Mouse (Mus musculus): Measurements from ENCODE around the gene Rpl19. TPM values are rescaled to one million over a fixed set of nuclear protein-coding genes. Genes with fewer than 3 reads are reported as not detected.
A peak's percentile ranks its signal among the peaks of the same experiment; 100 is the strongest.

Gene Rpl19
- polyA plus RNA-seq, 1 experiment from 2014 or later: 942 TPM

GRCm38 (mm10) chr11:98018222-98018621 is 8.3 kb upstream of the Rpl19 start:
- 75% methylated on average over 6 of the region's 6 CpGs for WGBS
- H3K36me3 ChIP-seq (ENCODE audit: control insufficient read depth, insufficient read depth, low read length): no peaks in the 10 kb centered on the region
- H3K4me1 ChIP-seq (ENCODE audit: control insufficient read depth, insufficient read depth, low read length): peaks cover 22% of the 10 kb centered on the region; the same call in 1 of the 2 replicates
- H3K27me3 ChIP-seq (ENCODE audit: control insufficient read depth, insufficient read depth, low read length): no peaks in the 10 kb centered on the region
- no peak overlapping the region for H3K4me2 ChIP-seq (ENCODE audit: low read depth, low read length)
- no peak overlapping the region for H3K27ac ChIP-seq (ENCODE audit: low read length)
- no peak for ATAC-seq (ENCODE audit: insufficient read depth, low FRiP score)
- H3K4me3 ChIP-seq (replicated peaks; ENCODE audit: low read length): no peak overlapping the region
- no peak overlapping the region; the same call in 1 of the 2 replicates for H3K9ac ChIP-seq (ENCODE audit: low read length)
- H3K9me3 ChIP-seq (replicated peaks; ENCODE audit: control insufficient read depth, low read length): no peaks in the 10 kb centered on the region

GRCm38 (mm10) chr11:98018858-98019641 is 7.5 kb upstream of the Rpl19 start:
- no peaks in the 10 kb centered on the region for H3K36me3 ChIP-seq (ENCODE audit: control insufficient read depth, insufficient read depth, low read length)
- peaks cover 22% of the 10 kb centered on the region; the same call in 1 of the 2 replicates for H3K4me1 ChIP-seq (ENCODE audit: control insufficient read depth, insufficient read depth, low read length)
- H3K9me3 ChIP-seq (replicated peaks; ENCODE audit: control insufficient read depth, low read length): no peaks in the 10 kb centered on the region
- 40% methylated on average over 10 of the region's 10 CpGs for WGBS
- peak; percentile 27; the same call in 1 of the 2 replicates for ATAC-seq (ENCODE audit: insufficient read depth, low FRiP score)
- H3K27me3 ChIP-seq (ENCODE audit: control insufficient read depth, insufficient read depth, low read length): no peaks in the 10 kb centered on the region
- H3K9ac ChIP-seq (ENCODE audit: low read length): 0 out of 2 replicates have a peak overlapping the region, but pooled peaks have one; percentile 21
- H3K27ac ChIP-seq (ENCODE audit: low read length): no peak overlapping the region
- no peak overlapping the region for H3K4me3 ChIP-seq (replicated peaks; ENCODE audit: low read length)
- H3K4me2 ChIP-seq (ENCODE audit: low read depth, low read length): peak overlapping the region; percentile 6; the same call in 1 of the 2 replicates

GRCm38 (mm10) chr11:98019883-98020610 is 6.5 kb upstream of the Rpl19 start:
- Histone ChIP-seq H3K27ac (ENCODE audit: low read length) (no peak overlapping the region), H3K4me1 (ENCODE audit: control insufficient read depth, insufficient read depth, low read length) (peaks cover 22% of the 10 kb centered on the region; the same call in 1 of the 2 replicates), H3K27me3 (ENCODE audit: control insufficient read depth, insufficient read depth, low read length) (no peaks in the 10 kb centered on the region), H3K4me3 (replicated peaks; ENCODE audit: low read length) (no peak overlapping the region), H3K36me3 (ENCODE audit: control insufficient read depth, insufficient read depth, low read length) (no peaks in the 10 kb centered on the region), H3K9me3 (replicated peaks; ENCODE audit: control insufficient read depth, low read length) (no peaks in the 10 kb centered on the region), H3K9ac (ENCODE audit: low read length) (0 out of 2 replicates have a peak overlapping the region, but pooled peaks have one; percentile 21), H3K4me2 (ENCODE audit: low read depth, low read length) (peak overlapping the region; percentile 6; the same call in 1 of the 2 replicates)
- WGBS: 45% methylated on average over 8 of the region's 8 CpGs
- ATAC-seq (ENCODE audit: insufficient read depth, low FRiP score): no peak

GRCm38 (mm10) chr11:98020710-98021109 is 5.8 kb upstream of the Rpl19 start:
- H3K9ac ChIP-seq (ENCODE audit: low read length): no peak overlapping the region
- H3K36me3 ChIP-seq (ENCODE audit: control insufficient read depth, insufficient read depth, low read length): no peaks in the 10 kb centered on the region
- no peak for ATAC-seq (ENCODE audit: insufficient read depth, low FRiP score)
- 62% methylated on average over 1 of the region's 1 CpGs for WGBS
- peaks cover 23% of the 10 kb centered on the region for H3K4me1 ChIP-seq (ENCODE audit: control insufficient read depth, insufficient read depth, low read length)
- H3K4me2 ChIP-seq (ENCODE audit: low read depth, low read length): 0 out of 2 replicates have a peak overlapping the region, but pooled peaks have one; percentile 5
- H3K9me3 ChIP-seq (replicated peaks; ENCODE audit: control insufficient read depth, low read length): no peaks in the 10 kb centered on the region
- H3K27me3 ChIP-seq (ENCODE audit: control insufficient read depth, insufficient read depth, low read length): no peaks in the 10 kb centered on the region
- H3K27ac ChIP-seq (ENCODE audit: low read length): no peak overlapping the region
- H3K4me3 ChIP-seq (replicated peaks; ENCODE audit: low read length): no peak overlapping the region

- Histone ChIP-seq H3K4me1 (ENCODE audit: control insufficient read depth, insufficient read depth, low read length) (peaks cover 27% of the 10 kb centered on the region), H3K9me3 (replicated peaks; ENCODE audit: control insufficient read depth, low read length) (no peaks in the 10 kb centered on the region), H3K4me2 (ENCODE audit: low read depth, low read length) (peak overlapping the region; percentile 94), H3K27ac (ENCODE audit: low read length) (0 out of 2 replicates have a peak overlapping the region, but pooled peaks have one; percentile 18), H3K9ac (ENCODE audit: low read length) (peak overlapping the region; percentile 84; the same call in 1 of the 2 replicates), H3K4me3 (replicated peaks; ENCODE audit: low read length) (peak overlapping the region; percentile 77), H3K27me3 (ENCODE audit: control insufficient read depth, insufficient read depth, low read length) (no peaks in the 10 kb centered on the region), H3K36me3 (ENCODE audit: control insufficient read depth, insufficient read depth, low read length) (no peaks in the 10 kb centered on the region)
- no peak for ATAC-seq (ENCODE audit: insufficient read depth, low FRiP score)
- 39% methylated on average over 2 of the region's 2 CpGs for WGBS
Observed at GRCm38 (mm10) chr11:98021118-98021517, 5.4 kb upstream of the Rpl19 start.

- Histone ChIP-seq H3K27ac (ENCODE audit: low read length) (peak overlapping the region; percentile 87), H3K9me3 (replicated peaks; ENCODE audit: control insufficient read depth, low read length) (no peaks in the 10 kb centered on the region), H3K27me3 (ENCODE audit: control insufficient read depth, insufficient read depth, low read length) (no peaks in the 10 kb centered on the region), H3K4me1 (ENCODE audit: control insufficient read depth, insufficient read depth, low read length) (peaks cover 27% of the 10 kb centered on the region), H3K4me2 (ENCODE audit: low read depth, low read length) (peak overlapping the region; percentile 94), H3K36me3 (ENCODE audit: control insufficient read depth, insufficient read depth, low read length) (no peaks in the 10 kb centered on the region), H3K9ac (ENCODE audit: low read length) (peak overlapping the region; percentile 84), H3K4me3 (replicated peaks; ENCODE audit: low read length) (peak overlapping the region; percentile 77)
- 5% methylated on average over 34 of the region's 34 CpGs for WGBS
- peak; percentile 14; the same call in 1 of the 2 replicates for ATAC-seq (ENCODE audit: insufficient read depth, low FRiP score)
Observed at GRCm38 (mm10) chr11:98021565-98022252, 4.8 kb upstream of the Rpl19 start.

GRCm38 (mm10) chr11:98022253-98022554 is 4.3 kb upstream of the Rpl19 start:
- Histone ChIP-seq H3K4me1 (ENCODE audit: control insufficient read depth, insufficient read depth, low read length) (peaks cover 27% of the 10 kb centered on the region), H3K27me3 (ENCODE audit: control insufficient read depth, insufficient read depth, low read length) (no peaks in the 10 kb centered on the region), H3K4me2 (ENCODE audit: low read depth, low read length) (peak overlapping the region; percentile 94), H3K36me3 (ENCODE audit: control insufficient read depth, insufficient read depth, low read length) (no peaks in the 10 kb centered on the region), H3K9me3 (replicated peaks; ENCODE audit: control insufficient read depth, low read length) (no peaks in the 10 kb centered on the region), H3K4me3 (replicated peaks; ENCODE audit: low read length) (peak overlapping the region; percentile 77), H3K27ac (ENCODE audit: low read length) (peak overlapping the region; percentile 87), H3K9ac (ENCODE audit: low read length) (peak overlapping the region; percentile 84)
- WGBS: 0% methylated on average over 22 of the region's 23 CpGs
- peak; percentile 38; the same call in 1 of the 2 replicates for ATAC-seq (ENCODE audit: insufficient read depth, low FRiP score)

GRCm38 (mm10) chr11:98022555-98023371 is 3.7 kb upstream of the Rpl19 start, which contains the start of gene Cacnb1:
Cacnb1 (minus strand) TSS chr11:98023034.
- Histone ChIP-seq H3K4me2 (ENCODE audit: low read depth, low read length) (peak within 1 kb of the TSS; percentile 94), H3K9me3 (replicated peaks; ENCODE audit: control insufficient read depth, low read length) (no peaks in the 10 kb centered on the region), H3K9ac (ENCODE audit: low read length) (peak within 1 kb of the TSS; percentile 84), H3K4me1 (ENCODE audit: control insufficient read depth, insufficient read depth, low read length) (peaks cover 29% of the 10 kb centered on the region), H3K36me3 (ENCODE audit: control insufficient read depth, insufficient read depth, low read length) (no peaks in the 10 kb centered on the region), H3K4me3 (replicated peaks; ENCODE audit: low read length) (peak within 1 kb of the TSS; percentile 77), H3K27me3 (ENCODE audit: control insufficient read depth, insufficient read depth, low read length) (no peaks in the 10 kb centered on the region), H3K27ac (ENCODE audit: low read length) (peak within 1 kb of the TSS; percentile 87)
- WGBS: under 1% methylated on average over 52 of the region's 52 CpGs
- ATAC-seq (ENCODE audit: insufficient read depth, low FRiP score): peak; percentile 39; the same call in 1 of the 2 replicates

All from stomach, embryonic 16.5 days (tissue).